Mouse (Mus musculus) E14TG2a.4 (cell line): ENCODE measurements around the gene Lin54.

Source experiments
- CTCF ChIP-seq: conservative IDR thresholded peaks from 2 replicates; pipeline ENCODE4 v1.5.1; 2014; ENCODE audit warnings: low read length
- NANOG ChIP-seq: IDR thresholded peaks from 2 replicates; pipeline ENCODE4 v1.6.1; 2014; ENCODE audit warnings: borderline replicate concordance, low read length, mixed read lengths

GRCm38 (mm10) chr5:100489340-100489739, 11.1 kb downstream of the Lin54 start:
- no peak for TF ChIP-seq CTCF
- no peak for TF ChIP-seq NANOG
